Mouse (Mus musculus): ENCODE results near the gene Rhbdd1.

Rhbdd1 gene

DNA sequence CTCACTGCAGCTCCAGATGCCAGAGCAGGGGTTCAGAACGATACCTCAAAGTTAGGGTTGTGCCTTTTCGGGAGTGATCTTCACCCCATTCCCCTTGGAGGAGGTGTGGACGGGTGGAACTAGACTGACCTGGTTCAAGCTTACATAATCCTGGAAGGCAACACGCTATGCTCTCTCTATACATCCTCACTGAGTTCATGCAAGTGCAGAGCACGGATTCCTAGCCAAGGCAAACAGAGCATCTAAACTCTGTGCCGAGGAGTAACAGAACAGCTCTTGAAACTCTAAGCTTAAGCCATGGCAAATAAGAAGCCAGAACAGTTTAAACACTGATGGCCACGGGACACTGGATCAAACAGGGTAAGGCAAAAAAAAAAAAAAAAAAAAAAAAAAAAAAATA, 166.1 kb downstream of the Rhbdd1 start:
- no peak for DNase-seq (ENCODE audit: low spot score)

DNA sequence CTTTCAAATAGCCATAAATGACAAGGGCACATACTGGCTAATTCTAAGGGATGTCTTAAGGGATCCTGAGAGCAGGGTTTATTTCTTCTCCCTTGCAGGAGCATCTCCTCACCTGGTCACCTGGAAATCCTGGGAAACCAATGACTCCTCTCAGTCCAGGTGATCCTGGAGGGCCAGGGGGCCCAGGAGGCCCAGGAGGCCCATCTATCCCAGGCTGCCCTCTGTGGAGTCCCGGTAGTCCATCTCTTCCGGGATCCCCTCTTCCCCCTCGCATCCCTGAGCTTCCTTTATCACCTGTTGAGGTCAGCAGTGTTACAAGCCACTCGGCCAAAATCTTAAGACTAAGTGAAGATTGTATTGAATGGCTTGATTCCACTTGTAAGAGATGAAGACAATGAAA, 170.1 kb downstream of the Rhbdd1 start:
- no peak for DNase-seq (ENCODE audit: low spot score)

DNA sequence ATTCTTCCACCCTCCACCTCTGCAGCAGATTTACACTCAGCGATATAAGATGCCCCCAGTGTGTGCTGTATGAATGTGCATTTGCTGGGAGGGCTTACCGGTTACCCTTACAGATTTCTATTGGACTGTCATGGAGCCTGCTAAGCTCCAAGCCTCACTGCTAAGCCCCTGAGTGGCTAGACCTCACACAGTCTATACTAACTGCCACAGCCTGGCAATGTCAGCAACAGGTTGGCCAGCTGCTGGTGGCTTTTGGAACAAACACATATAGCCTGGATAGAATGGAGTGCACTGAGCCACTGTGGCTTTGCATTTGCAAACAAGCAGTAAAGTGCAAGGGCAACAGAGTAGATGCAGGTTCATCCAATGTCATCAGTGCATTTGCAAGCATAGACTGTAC, 175.7 kb downstream of the Rhbdd1 start:
- DNase-seq (ENCODE audit: low spot score): no peak
